Mouse (Mus musculus): Measurements from ENCODE around the gene Flot1. TPM values are rescaled to one million over a fixed set of nuclear protein-coding genes. Genes with fewer than 3 reads are reported as not detected.
A peak's percentile ranks its signal among the peaks of the same experiment; 100 is the strongest.

The Flot1 gene
- total and polyA plus RNA-seq, 2 experiments from 2014 or later: 122 to 124 TPM

- Histone ChIP-seq H3K27ac (ENCODE audit: low read depth, low read length) (no peak overlapping the region), H3K4me2 (ENCODE audit: low read depth, low read length, poor library complexity, severe bottlenecking) (no peak overlapping the region), H3K36me3 (ENCODE audit: insufficient read depth, low read length) (peaks cover 26% of the 10 kb centered on the region), H3K27me3 (ENCODE audit: insufficient read depth, low read length) (no peaks in the 10 kb centered on the region), H3K4me3 (ENCODE audit: low read depth, low read length) (no peak overlapping the region), H3K9ac (replicated peaks; ENCODE audit: low read length, poor library complexity, severe bottlenecking) (no peak overlapping the region), H3K9me3 (ENCODE audit: low read length) (no peaks in the 10 kb centered on the region), H3K4me1 (ENCODE audit: insufficient read depth, low read length) (no peaks in the 10 kb centered on the region)
- no peak for ATAC-seq (ENCODE audit: low FRiP score)
- WGBS: 98% methylated on average over 3 of the region's 3 CpGs
- peak; percentile 51 for TF ChIP-seq CTCF (IDR thresholded peaks at IDR 0.05)
- DNase-seq (ENCODE audit: low spot score): no peak
Observed at GRCm38 (mm10) chr17:35843514-35843913, 20.5 kb downstream of the Flot1 start.

- no peak for DNase-seq (ENCODE audit: low spot score)
- no peaks in the 10 kb centered on the region for H3K9me3 ChIP-seq (ENCODE audit: low read length)
- peaks cover 59% of the 10 kb centered on the region for H3K36me3 ChIP-seq (ENCODE audit: insufficient read depth, low read length)
- no peaks in the 10 kb centered on the region for H3K27me3 ChIP-seq (ENCODE audit: insufficient read depth, low read length)
- no peak for ATAC-seq (ENCODE audit: low FRiP score)
- peak; percentile 35 for TF ChIP-seq CTCF (IDR thresholded peaks at IDR 0.05)
- H3K4me3 ChIP-seq (ENCODE audit: low read depth, low read length): no peak overlapping the region
- WGBS: 61% methylated on average over 1 of the region's 1 CpGs
- no peak overlapping the region for H3K4me2 ChIP-seq (ENCODE audit: low read depth, low read length, poor library complexity, severe bottlenecking)
- no peak overlapping the region for H3K9ac ChIP-seq (replicated peaks; ENCODE audit: low read length, poor library complexity, severe bottlenecking)
- H3K27ac ChIP-seq (ENCODE audit: low read depth, low read length): no peak overlapping the region
- no peaks in the 10 kb centered on the region for H3K4me1 ChIP-seq (ENCODE audit: insufficient read depth, low read length)
Observed at GRCm38 (mm10) chr17:35848112-35848511, 25.1 kb downstream of the Flot1 start.

- no peak overlapping the region for H3K27ac ChIP-seq (ENCODE audit: low read depth, low read length)
- no peak for TF ChIP-seq CTCF (IDR thresholded peaks at IDR 0.05)
- no peak overlapping the region for H3K4me3 ChIP-seq (ENCODE audit: low read depth, low read length)
- no peaks in the 10 kb centered on the region for H3K27me3 ChIP-seq (ENCODE audit: insufficient read depth, low read length)
- no peak for ATAC-seq (ENCODE audit: low FRiP score)
- no peaks in the 10 kb centered on the region for H3K9me3 ChIP-seq (ENCODE audit: low read length)
- H3K36me3 ChIP-seq (ENCODE audit: insufficient read depth, low read length): peaks cover 68% of the 10 kb centered on the region
- DNase-seq (ENCODE audit: low spot score): no peak
- H3K9ac ChIP-seq (replicated peaks; ENCODE audit: low read length, poor library complexity, severe bottlenecking): no peak overlapping the region
- no peaks in the 10 kb centered on the region for H3K4me1 ChIP-seq (ENCODE audit: insufficient read depth, low read length)
- H3K4me2 ChIP-seq (ENCODE audit: low read depth, low read length, poor library complexity, severe bottlenecking): no peak overlapping the region
- WGBS: 87% methylated on average over 3 of the region's 3 CpGs
Observed at GRCm38 (mm10) chr17:35850974-35851373, 27.9 kb downstream of the Flot1 start.

GRCm38 (mm10) chr17:35859371-35859770 is 36.3 kb downstream of the Flot1 start:
- Histone ChIP-seq H3K27me3 (ENCODE audit: insufficient read depth, low read length) (no peaks in the 10 kb centered on the region), H3K9me3 (ENCODE audit: low read length) (no peaks in the 10 kb centered on the region), H3K4me3 (ENCODE audit: low read depth, low read length) (no peak overlapping the region), H3K4me2 (ENCODE audit: low read depth, low read length, poor library complexity, severe bottlenecking) (no peak overlapping the region), H3K27ac (ENCODE audit: low read depth, low read length) (no peak overlapping the region), H3K9ac (replicated peaks; ENCODE audit: low read length, poor library complexity, severe bottlenecking) (no peak overlapping the region), H3K36me3 (ENCODE audit: insufficient read depth, low read length) (peaks cover 11% of the 10 kb centered on the region; the same call in 1 of the 2 replicates), H3K4me1 (ENCODE audit: insufficient read depth, low read length) (no peaks in the 10 kb centered on the region)
- 96% methylated on average over 1 of the region's 1 CpGs for WGBS
- TF ChIP-seq CTCF (IDR thresholded peaks at IDR 0.05): no peak
- no peak for DNase-seq (ENCODE audit: low spot score)
- no peak for ATAC-seq (ENCODE audit: low FRiP score)

GRCm38 (mm10) chr17:35859835-35860234 is 36.8 kb downstream of the Flot1 start:
- peaks cover 6% of the 10 kb centered on the region; the same call in 1 of the 2 replicates for H3K36me3 ChIP-seq (ENCODE audit: insufficient read depth, low read length)
- no peak overlapping the region for H3K4me3 ChIP-seq (ENCODE audit: low read depth, low read length)
- no peaks in the 10 kb centered on the region for H3K9me3 ChIP-seq (ENCODE audit: low read length)
- WGBS: 58% methylated on average over 2 of the region's 2 CpGs
- H3K4me1 ChIP-seq (ENCODE audit: insufficient read depth, low read length): 0 out of 2 replicates have a peak, but pooled peaks cover under 1% of the 10 kb centered on the region
- no peak overlapping the region for H3K9ac ChIP-seq (replicated peaks; ENCODE audit: low read length, poor library complexity, severe bottlenecking)
- H3K4me2 ChIP-seq (ENCODE audit: low read depth, low read length, poor library complexity, severe bottlenecking): no peak overlapping the region
- ATAC-seq (ENCODE audit: low FRiP score) (no peak), DNase-seq (ENCODE audit: low spot score) (no peak)
- no peaks in the 10 kb centered on the region for H3K27me3 ChIP-seq (ENCODE audit: insufficient read depth, low read length)
- H3K27ac ChIP-seq (ENCODE audit: low read depth, low read length): no peak overlapping the region
- no peak for TF ChIP-seq CTCF (IDR thresholded peaks at IDR 0.05)

- ATAC-seq (ENCODE audit: low FRiP score) (no peak; the same call in 1 of the 2 replicates), DNase-seq (ENCODE audit: low spot score) (no peak)
- no peak for TF ChIP-seq CTCF (IDR thresholded peaks at IDR 0.05)
- H3K9ac ChIP-seq (replicated peaks; ENCODE audit: low read length, poor library complexity, severe bottlenecking): peak overlapping the region; percentile 81; the same call in 1 of the 2 replicates
- H3K36me3 ChIP-seq (ENCODE audit: insufficient read depth, low read length): peaks cover 4% of the 10 kb centered on the region; the same call in 1 of the 2 replicates
- H3K9me3 ChIP-seq (ENCODE audit: low read length): no peaks in the 10 kb centered on the region
- H3K4me3 ChIP-seq (ENCODE audit: low read depth, low read length): peak overlapping the region; percentile 80
- H3K27me3 ChIP-seq (ENCODE audit: insufficient read depth, low read length): no peaks in the 10 kb centered on the region
- peak overlapping the region; percentile 89 for H3K27ac ChIP-seq (ENCODE audit: low read depth, low read length)
- 3% methylated on average over 12 of the region's 12 CpGs for WGBS
- H3K4me1 ChIP-seq (ENCODE audit: insufficient read depth, low read length): peaks cover 2% of the 10 kb centered on the region; the same call in 1 of the 2 replicates
- peak overlapping the region; percentile 62 for H3K4me2 ChIP-seq (ENCODE audit: low read depth, low read length, poor library complexity, severe bottlenecking)
Observed at GRCm38 (mm10) chr17:35860831-35861197, 37.8 kb downstream of the Flot1 start.
